Mouse (Mus musculus): ENCODE measurements around the gene Znrf2. TPM values are rescaled to one million over a fixed set of nuclear protein-coding genes. Genes with fewer than 3 reads are reported as not detected.

The Znrf2 gene
- polyA plus RNA-seq, 1 experiment = 3.1 TPM

- H3ac ChIP-seq (ENCODE audit: control insufficient read depth, insufficient read length, low read depth) = no peak overlapping the region
These were observed 100.8 kb downstream of the Znrf2 start for GRCm38 (mm10) chr6:54917523-54917922.

GRCm38 (mm10) chr6:54918521-54918920 is 101.8 kb downstream of the Znrf2 start:
- no peak for TF ChIP-seq MYOD1 (IDR thresholded peaks at IDR 0.05; ENCODE audit: control insufficient read depth, insufficient read length, low read depth)
- TF ChIP-seq MAX (IDR thresholded peaks at IDR 0.05) = no peak
- no peak for TF ChIP-seq CEBPB (IDR thresholded peaks at IDR 0.05; ENCODE audit: low read depth)
- TF ChIP-seq CTCF (IDR thresholded peaks at IDR 0.05; ENCODE audit: control insufficient read depth, insufficient read depth, insufficient read length) = no peak
- no peak for TF ChIP-seq FOSL1 (IDR thresholded peaks at IDR 0.05; ENCODE audit: insufficient read depth, low read length, poor library complexity, severe bottlenecking)
- no peak for TF ChIP-seq MYOG (IDR thresholded peaks at IDR 0.05; ENCODE audit: control insufficient read depth, extremely low read depth, insufficient read length)
- TF ChIP-seq USF1 (IDR thresholded peaks at IDR 0.05; ENCODE audit: low read depth) = no peak
- H3K36me3 ChIP-seq (ENCODE audit: control insufficient read depth, insufficient read depth) = no peaks in the 10 kb centered on the region
- H3K79me2 ChIP-seq (ENCODE audit: control insufficient read depth, insufficient read depth) = no peaks in the 10 kb centered on the region
- no peak overlapping the region for H3K4me3 ChIP-seq (ENCODE audit: insufficient read depth, poor library complexity, severe bottlenecking)
- H3K27me3 ChIP-seq (ENCODE audit: control insufficient read depth, insufficient read depth, insufficient read length) = no peaks in the 10 kb centered on the region
- H3K79me3 ChIP-seq (ENCODE audit: low read depth) = no peaks in the 10 kb centered on the region
- no peak overlapping the region for H3ac ChIP-seq (ENCODE audit: control insufficient read depth, insufficient read length, low read depth)

More at GRCm38 (mm10) chr6:54917523-54917922, 100.8 kb downstream of the Znrf2 start:
- Histone ChIP-seq H3K27me3 (ENCODE audit: control insufficient read depth, insufficient read depth, insufficient read length) (no peaks in the 10 kb centered on the region), H3K36me3 (ENCODE audit: control insufficient read depth, insufficient read depth) (no peaks in the 10 kb centered on the region), H3K79me2 (ENCODE audit: control insufficient read depth, insufficient read depth) (no peaks in the 10 kb centered on the region), H3K79me3 (ENCODE audit: low read depth) (no peaks in the 10 kb centered on the region), H3K4me3 (ENCODE audit: insufficient read depth, poor library complexity, severe bottlenecking) (no peak overlapping the region)
- TF ChIP-seq MAX (IDR thresholded peaks at IDR 0.05) (no peak), MYOG (IDR thresholded peaks at IDR 0.05; ENCODE audit: control insufficient read depth, extremely low read depth, insufficient read length) (no peak), CTCF (IDR thresholded peaks at IDR 0.05; ENCODE audit: control insufficient read depth, insufficient read depth, insufficient read length) (peak; percentile 38), FOSL1 (IDR thresholded peaks at IDR 0.05; ENCODE audit: insufficient read depth, low read length, poor library complexity, severe bottlenecking) (no peak), CEBPB (IDR thresholded peaks at IDR 0.05; ENCODE audit: low read depth) (no peak), USF1 (IDR thresholded peaks at IDR 0.05; ENCODE audit: low read depth) (no peak)

- H3K4me3 ChIP-seq (ENCODE audit: insufficient read depth, poor library complexity, severe bottlenecking) = no peak overlapping the region
- H3K79me3 ChIP-seq (ENCODE audit: low read depth) = no peaks in the 10 kb centered on the region
- H3K36me3 ChIP-seq (ENCODE audit: control insufficient read depth, insufficient read depth) = no peaks in the 10 kb centered on the region
- TF ChIP-seq MYOG (IDR thresholded peaks at IDR 0.05; ENCODE audit: control insufficient read depth, extremely low read depth, insufficient read length) = no peak
- TF ChIP-seq MAX (IDR thresholded peaks at IDR 0.05) = no peak
- no peak for TF ChIP-seq MYOD1 (IDR thresholded peaks at IDR 0.05; ENCODE audit: control insufficient read depth, insufficient read length, low read depth)
- TF ChIP-seq CTCF (IDR thresholded peaks at IDR 0.05; ENCODE audit: control insufficient read depth, insufficient read depth, insufficient read length) = no peak
- TF ChIP-seq FOSL1 (IDR thresholded peaks at IDR 0.05; ENCODE audit: insufficient read depth, low read length, poor library complexity, severe bottlenecking) = no peak
- no peak for TF ChIP-seq USF1 (IDR thresholded peaks at IDR 0.05; ENCODE audit: low read depth)
- TF ChIP-seq CEBPB (IDR thresholded peaks at IDR 0.05; ENCODE audit: low read depth) = no peak
- no peak overlapping the region for H3ac ChIP-seq (ENCODE audit: control insufficient read depth, insufficient read length, low read depth)
- H3K27me3 ChIP-seq (ENCODE audit: control insufficient read depth, insufficient read depth, insufficient read length) = no peaks in the 10 kb centered on the region
- no peaks in the 10 kb centered on the region for H3K79me2 ChIP-seq (ENCODE audit: control insufficient read depth, insufficient read depth)
These were observed 107.8 kb downstream of the Znrf2 start for GRCm38 (mm10) chr6:54924538-54924937.

- TF ChIP-seq MYOG (IDR thresholded peaks at IDR 0.05; ENCODE audit: control insufficient read depth, extremely low read depth, insufficient read length) = no peak
- no peak for TF ChIP-seq USF1 (IDR thresholded peaks at IDR 0.05; ENCODE audit: low read depth)
- TF ChIP-seq FOSL1 (IDR thresholded peaks at IDR 0.05; ENCODE audit: insufficient read depth, low read length, poor library complexity, severe bottlenecking) = no peak
- TF ChIP-seq MAX (IDR thresholded peaks at IDR 0.05) = no peak
- no peak for TF ChIP-seq MYOD1 (IDR thresholded peaks at IDR 0.05; ENCODE audit: control insufficient read depth, insufficient read length, low read depth)
- no peak for TF ChIP-seq CEBPB (IDR thresholded peaks at IDR 0.05; ENCODE audit: low read depth)
- TF ChIP-seq CTCF (IDR thresholded peaks at IDR 0.05; ENCODE audit: control insufficient read depth, insufficient read depth, insufficient read length) = no peak
- Histone ChIP-seq H3K79me2 (ENCODE audit: control insufficient read depth, insufficient read depth) (no peaks in the 10 kb centered on the region), H3K36me3 (ENCODE audit: control insufficient read depth, insufficient read depth) (no peaks in the 10 kb centered on the region), H3K27me3 (ENCODE audit: control insufficient read depth, insufficient read depth, insufficient read length) (no peaks in the 10 kb centered on the region), H3K4me3 (ENCODE audit: insufficient read depth, poor library complexity, severe bottlenecking) (no peak overlapping the region), H3ac (ENCODE audit: control insufficient read depth, insufficient read length, low read depth) (no peak overlapping the region), H3K79me3 (ENCODE audit: low read depth) (no peaks in the 10 kb centered on the region)
These were observed 109.2 kb downstream of the Znrf2 start for GRCm38 (mm10) chr6:54925736-54926440.

GRCm38 (mm10) chr6:54926899-54927298 is 110.2 kb downstream of the Znrf2 start:
- Histone ChIP-seq H3ac (ENCODE audit: control insufficient read depth, insufficient read length, low read depth) (no peak overlapping the region), H3K79me2 (ENCODE audit: control insufficient read depth, insufficient read depth) (no peaks in the 10 kb centered on the region), H3K4me3 (ENCODE audit: insufficient read depth, poor library complexity, severe bottlenecking) (no peak overlapping the region), H3K36me3 (ENCODE audit: control insufficient read depth, insufficient read depth) (no peaks in the 10 kb centered on the region), H3K79me3 (ENCODE audit: low read depth) (no peaks in the 10 kb centered on the region), H3K27me3 (ENCODE audit: control insufficient read depth, insufficient read depth, insufficient read length) (no peaks in the 10 kb centered on the region)
- no peak for TF ChIP-seq MYOD1 (IDR thresholded peaks at IDR 0.05; ENCODE audit: control insufficient read depth, insufficient read length, low read depth)
- no peak for TF ChIP-seq MAX (IDR thresholded peaks at IDR 0.05)
- no peak for TF ChIP-seq CEBPB (IDR thresholded peaks at IDR 0.05; ENCODE audit: low read depth)
- TF ChIP-seq USF1 (IDR thresholded peaks at IDR 0.05; ENCODE audit: low read depth) = no peak
- no peak for TF ChIP-seq CTCF (IDR thresholded peaks at IDR 0.05; ENCODE audit: control insufficient read depth, insufficient read depth, insufficient read length)
- TF ChIP-seq FOSL1 (IDR thresholded peaks at IDR 0.05; ENCODE audit: insufficient read depth, low read length, poor library complexity, severe bottlenecking) = no peak
- TF ChIP-seq MYOG (IDR thresholded peaks at IDR 0.05; ENCODE audit: control insufficient read depth, extremely low read depth, insufficient read length) = no peak
